Mouse (Mus musculus) cerebellum, adult 2 months (tissue): Measurements from ENCODE around the gene Alyref. TPM values are rescaled to one million over a fixed set of nuclear protein-coding genes. Genes with fewer than 3 reads are reported as not detected.

ENCODE experiments used
- DNase-seq, 2 experiments: peaks; one replicate each; pipeline ENCODE4 v3.0.0; 2021
- H3K27ac ChIP-seq: fragments of 200-500 bp; 2 replicates; pipeline ENCODE4 v1.5.1; 2012; ENCODE audit warnings: low read length, control low read depth, inconsistent platforms; ENCODE audit not compliant: insufficient read depth
- H3K27me3 ChIP-seq: fragments of 200-500 bp; 2 replicates; pipeline ENCODE4 v1.6.1; 2012; ENCODE audit warnings: inconsistent platforms, mild to moderate bottlenecking, low read length, moderate library complexity; ENCODE audit not compliant: control insufficient read depth, insufficient read depth
- H3K4me1 ChIP-seq: fragments of 200-500 bp; 2 replicates; pipeline ENCODE4 v1.6.1; 2011; ENCODE audit warnings: low read length; ENCODE audit not compliant: control insufficient read depth, insufficient read depth
- H3K4me3 ChIP-seq: fragments of 200-500 bp; replicated peaks from 2 replicates; pipeline ENCODE3; 2011; ENCODE audit warnings: mild to moderate bottlenecking, low read depth, low read length, control low read depth; ENCODE audit not compliant: insufficient read depth
- CTCF ChIP-seq: fragments of 200-500 bp; IDR thresholded peaks from 2 replicates; pipeline ENCODE4 v1.5.1; 2011; ENCODE audit warnings: low read depth, mild to moderate bottlenecking, control low read depth, low read length, moderate library complexity, borderline replicate concordance; ENCODE audit not compliant: insufficient read depth
- POLR2A ChIP-seq: fragments of 200-500 bp; IDR thresholded peaks from 2 replicates; pipeline ENCODE4 v1.6.1; 2011; ENCODE audit warnings: low read length, control low read depth, borderline replicate concordance; ENCODE audit not compliant: insufficient read depth
- WGBS: fragments of 180-500 bp; shearing (Covaris S2); methylation state at CpG from one replicate; pipeline ENCODE4 v1.1.7; 2018; 5-methylcytosine and 5-hydroxymethylcytosine counted together
- polyA plus RNA-seq: library from polyadenylated mRNA; depleted of rRNA; stranded (reverse); fragments of >200 nt; gene quantifications from 2 replicates; pipeline ENCODE4 v1.2.3, GENCODE M21; 2012

Alyref gene
- polyA plus RNA-seq, 1 experiment = 51.8 TPM

GRCm38 (mm10) chr11:120550810-120551440 is 47.2 kb downstream of the Alyref start, which contains the start of gene Ppp1r27:
Ppp1r27 (minus strand) TSS chr11:120551132.
- no peak for DNase-seq
- WGBS = 93% methylated on average over 28 of the region's 28 CpGs
- H3K4me1 ChIP-seq = peaks cover 12% of the 10 kb centered on the region
- no peaks in the 10 kb centered on the region for H3K27me3 ChIP-seq
- H3K4me3 ChIP-seq = peak within 1 kb of the TSS; percentile 95
- peak within 1 kb of the TSS; percentile 79 for H3K27ac ChIP-seq
- no peak for TF ChIP-seq CTCF
- TF ChIP-seq POLR2A = no peak

GRCm38 (mm10) chr11:120549986-120550809 is 48.0 kb downstream of the Alyref start:
- Histone ChIP-seq H3K4me3 (peak overlapping the region; percentile 95), H3K4me1 (peaks cover 12% of the 10 kb centered on the region), H3K27me3 (no peaks in the 10 kb centered on the region), H3K27ac (peak overlapping the region; percentile 79)
- WGBS = 60% methylated on average over 11 of the region's 11 CpGs
- DNase-seq = no peak
- TF ChIP-seq CTCF (no peak), POLR2A (no peak)

GRCm38 (mm10) chr11:120549168-120549945 is 48.8 kb downstream of the Alyref start, which contains the start of gene Mcrip1:
Mcrip1 (minus strand) TSS chr11:120549727.
- no peaks in the 10 kb centered on the region for H3K27me3 ChIP-seq
- no peak for TF ChIP-seq CTCF
- peak; percentile 82 for TF ChIP-seq POLR2A
- 1% methylated on average over 81 of the region's 87 CpGs for WGBS

GRCm38 (mm10) chr11:120548786-120549167 is 49.4 kb downstream of the Alyref start:
- Histone ChIP-seq H3K4me3 (peak overlapping the region; percentile 88), H3K4me1 (peaks cover 12% of the 10 kb centered on the region), H3K27ac (peak overlapping the region; percentile 52; the same call in 1 of the 2 replicates), H3K27me3 (no peaks in the 10 kb centered on the region)
- WGBS = under 1% methylated on average over 7 of the region's 7 CpGs
- TF ChIP-seq POLR2A (no peak), CTCF (no peak)
- peak in 1 of 2 experiments; percentile 15 for DNase-seq

More at GRCm38 (mm10) chr11:120549168-120549945, 48.8 kb downstream of the Alyref start, which contains the start of gene Mcrip1:
- Histone ChIP-seq H3K27ac (peak within 1 kb of the TSS; percentile 79), H3K4me3 (peak within 1 kb of the TSS; percentile 95), H3K4me1 (peaks cover 12% of the 10 kb centered on the region)
- peak; percentile 93 to 95 for DNase-seq

GRCm38 (mm10) chr11:120548214-120548613 is 50.0 kb downstream of the Alyref start:
- Histone ChIP-seq H3K27me3 (no peaks in the 10 kb centered on the region), H3K27ac (no peak overlapping the region), H3K4me1 (peaks cover 12% of the 10 kb centered on the region), H3K4me3 (no peak overlapping the region)
- WGBS = 79% methylated on average over 3 of the region's 3 CpGs
- TF ChIP-seq POLR2A (no peak), CTCF (no peak)
- DNase-seq = no peak

- Histone ChIP-seq H3K27ac (no peak overlapping the region), H3K4me1 (peaks cover 10% of the 10 kb centered on the region), H3K27me3 (no peaks in the 10 kb centered on the region), H3K4me3 (no peak overlapping the region)
- no peak for TF ChIP-seq CTCF
- TF ChIP-seq POLR2A = no peak
- no peak for DNase-seq
- 51% methylated on average over 2 of the region's 2 CpGs for WGBS
Measured at GRCm38 (mm10) chr11:120547469-120547868, 50.7 kb downstream of the Alyref start.

GRCm38 (mm10) chr11:120545964-120546363 is 52.2 kb downstream of the Alyref start:
- TF ChIP-seq POLR2A = no peak
- TF ChIP-seq CTCF = no peak
- Histone ChIP-seq H3K4me3 (no peak overlapping the region), H3K4me1 (peaks cover 10% of the 10 kb centered on the region), H3K27me3 (no peaks in the 10 kb centered on the region), H3K27ac (no peak overlapping the region)
- WGBS = 70% methylated on average over 3 of the region's 3 CpGs
- no peak for DNase-seq
